In genomic region chr5:141916954-141917353, GRCm38 (mm10) we compare ENCODE assay signal across 14 mouse cellular contexts.
DNase-seq lines count a peak whose midpoint lies in the region; ATAC-seq and TF ChIP-seq lines count a peak whose summit lies in the region.
"Had no signal": no experiment of that assay in that cellular context is flagged by ENCODE, and none has a peak within 500 bp of the region (broad histone marks: within the 10 kb centered on the region; RNA-seq: fewer than 3 reads in every experiment).

No protein-coding gene starts in this region.

- no peak overlapping the region for H3K9ac ChIP-seq in limb, embryonic 14.5 days (ENCODE audit: low read depth, low read length, severe bottlenecking)
- no peak overlapping the region for H3K9ac ChIP-seq in heart, postnatal 0 days (replicated peaks; ENCODE audit: low read depth, low read length)
- H3K9ac ChIP-seq: liver, embryonic 15.5 days had no signal

- no peak overlapping the region for H3K4me3 ChIP-seq in gastrocnemius, adult 2 months
- no peak overlapping the region for H3K4me3 ChIP-seq in limb, embryonic 14.5 days (replicated peaks; ENCODE audit: low read length)
- H3K4me3 ChIP-seq in limb, embryonic 10.5 days: no peak overlapping the region
- H3K4me3 ChIP-seq in heart, postnatal 0 days (ENCODE audit: low read depth, low read length): no peak overlapping the region
- H3K4me3 ChIP-seq: erythroblast, embryonic 14.5 days; left cerebral cortex, adult 2 months; liver, embryonic 15.5 days had no signal

- no peaks in the 10 kb centered on the region for H3K27me3 ChIP-seq in limb, embryonic 14.5 days (ENCODE audit: control insufficient read depth, insufficient read depth, low read length)
- H3K27me3 ChIP-seq in limb, embryonic 10.5 days (ENCODE audit: low read depth, poor library complexity, severe bottlenecking): no peaks in the 10 kb centered on the region
- no peaks in the 10 kb centered on the region for H3K27me3 ChIP-seq in heart, postnatal 0 days (ENCODE audit: control insufficient read depth, insufficient read depth, low read length)
- H3K27me3 ChIP-seq: liver, embryonic 15.5 days had no signal

- H3K27ac ChIP-seq in gastrocnemius, adult 2 months: no peak overlapping the region
- no peak overlapping the region for H3K27ac ChIP-seq in limb, embryonic 14.5 days (replicated peaks; ENCODE audit: low read depth, low read length)
- no peak overlapping the region for H3K27ac ChIP-seq in limb, embryonic 10.5 days
- no peak overlapping the region for H3K27ac ChIP-seq in heart, postnatal 0 days (ENCODE audit: low read depth)
- H3K27ac ChIP-seq: left cerebral cortex, adult 2 months; liver, embryonic 15.5 days had no signal

- TF ChIP-seq CTCF in gastrocnemius, adult 2 months (IDR thresholded peaks at IDR 0.05): no peak
- TF ChIP-seq CTCF in heart, postnatal 0 days (IDR thresholded peaks at IDR 0.05; ENCODE audit: low read depth): no peak

- intact Hi-C loops in gastrocnemius, postnatal 14 days (cut with DNase I; ENCODE audit: low total_unique reads): no loop called here
- intact Hi-C loops in gastrocnemius, adult 2 months (cut with DNase I): no loop called here
- intact Hi-C loops in left cerebral cortex, postnatal 36 days (cut with DNase I): no loop called here

- no peaks in the 10 kb centered on the region for H3K9me3 ChIP-seq in limb, embryonic 14.5 days (ENCODE audit: control insufficient read depth, low read length)
- H3K9me3 ChIP-seq in limb, embryonic 10.5 days (replicated peaks): no peaks in the 10 kb centered on the region
- no peaks in the 10 kb centered on the region for H3K9me3 ChIP-seq in heart, postnatal 0 days (replicated peaks; ENCODE audit: control insufficient read depth, low read length)
- H3K9me3 ChIP-seq: liver, embryonic 15.5 days had no signal

- no peak for ATAC-seq in limb, embryonic 14.5 days (ENCODE audit: low FRiP score, low read depth)
- peak; percentile 69; the same call in 1 of the 2 replicates for ATAC-seq in heart, postnatal 0 days (ENCODE audit: insufficient read depth, low read depth)
- ATAC-seq: inflammation-experienced regulatory T-cells, adult 6 months had no signal

- H3K36me3 ChIP-seq in limb, embryonic 14.5 days (ENCODE audit: control insufficient read depth, insufficient read depth, low read length): no peaks in the 10 kb centered on the region
- no peaks in the 10 kb centered on the region for H3K36me3 ChIP-seq in limb, embryonic 10.5 days
- H3K36me3 ChIP-seq in heart, postnatal 0 days (replicated peaks; ENCODE audit: control insufficient read depth, insufficient read depth, low read length): no peaks in the 10 kb centered on the region
- H3K36me3 ChIP-seq: liver, embryonic 15.5 days had no signal

- no peak for TF ChIP-seq EP300 in heart, postnatal 0 days (IDR thresholded peaks at IDR 0.05; ENCODE audit: low read depth)

- H3K4me2 ChIP-seq in limb, embryonic 14.5 days (replicated peaks; ENCODE audit: low read depth, low read length, severe bottlenecking): no peak overlapping the region
- no peak overlapping the region for H3K4me2 ChIP-seq in heart, postnatal 0 days (ENCODE audit: low read depth, low read length)
- H3K4me2 ChIP-seq: liver, embryonic 15.5 days had no signal

- peaks cover 4% of the 10 kb centered on the region; the same call in 1 of the 2 replicates for H3K4me1 ChIP-seq in limb, embryonic 14.5 days (ENCODE audit: control insufficient read depth, insufficient read depth, low read length)
- H3K4me1 ChIP-seq in limb, embryonic 10.5 days: peaks cover 4% of the 10 kb centered on the region
- 0 out of 2 replicates have a peak, but pooled peaks cover 4% of the 10 kb centered on the region for H3K4me1 ChIP-seq in heart, postnatal 0 days (ENCODE audit: control insufficient read depth, insufficient read depth)
- H3K4me1 ChIP-seq: liver, embryonic 15.5 days had no signal

- no peak for TF ChIP-seq POLR2A in limb, embryonic 14.5 days (IDR thresholded peaks at IDR 0.05; ENCODE audit: borderline replicate concordance, extremely low read depth, insufficient read depth, insufficient read length)

- 78% methylated on average over 2 of the region's 2 CpGs for WGBS in limb, embryonic 14.5 days
- 78% methylated on average over 2 of the region's 2 CpGs for WGBS in limb, embryonic 10.5 days
- 2% methylated on average over 2 of the region's 2 CpGs for WGBS in heart, postnatal 0 days

- DNase-seq in gastrocnemius, postnatal 14 days: peak; percentile 18
- no peak for DNase-seq in gastrocnemius, adult 2 months
- peak; percentile 17 for DNase-seq in limb, embryonic 14.5 days (ENCODE audit: low spot score)
- DNase-seq in limb, embryonic 10.5 days (ENCODE audit: low spot score): no peak
- DNase-seq in heart, postnatal 0 days (ENCODE audit: low spot score): peak; percentile 31
- DNase-seq in lung, postnatal 4 days: peak; percentile 26 to 72
- DNase-seq in T-cell, adult 2 months (ENCODE audit: low spot score): no peak
- no peak for DNase-seq in left cerebral cortex, postnatal 36 days (ENCODE audit: low spot score in 2 of 2)
- DNase-seq: cerebellum, postnatal 36 days; gastrocnemius, postnatal 36 days had no signal

Comparison
In these comparisons a context has a peak if more than half of its experiments do, and no peak if none do; other contexts are left out.
1. DNase-seq: peak in gastrocnemius, postnatal 14 days (single experiment), limb, embryonic 14.5 days (single experiment), heart, postnatal 0 days (single experiment) and lung, postnatal 4 days (2 of 2); none in gastrocnemius, adult 2 months (single experiment), limb, embryonic 10.5 days (single experiment), T-cell, adult 2 months (single experiment) and left cerebral cortex, postnatal 36 days (0 of 2).